Mouse (Mus musculus) hindbrain, postnatal 0 days (tissue): ENCODE measurements at regions not wholly inside any gene's neighbourhood (a gene's known extent, or its start where the extent isn't known, plus 50 kb on each side); places are given as distances from the start of the nearest gene placed in this dataset.
A peak's percentile ranks its signal among the peaks of the same experiment; 100 is the strongest.

Experiments
- ATAC-seq: fragments of 200-750 bp; cut with Nextera tagmentation; 2 replicates; pipeline ENCODE4 v1.8.0; 2017; ENCODE audit warnings: mild to moderate bottlenecking, moderate TSS enrichment, moderate library complexity
- DNase-seq: peaks from one replicate; pipeline ENCODE4 v3.0.0-alpha.2; 2015; ENCODE audit warnings: low spot score
- H3K27ac ChIP-seq: fragments of 300-500 bp; sonication (generic); 2 replicates; pipeline ENCODE4 v1.5.1; 2014; ENCODE audit warnings: mild to moderate bottlenecking
- H3K27me3 ChIP-seq: fragments of 300-500 bp; sonication (generic); 2 replicates; pipeline ENCODE4 v1.6.1; 2014; ENCODE audit warnings: low read length, mixed read lengths; ENCODE audit not compliant: insufficient read depth
- H3K36me3 ChIP-seq: fragments of 300-500 bp; sonication (generic); 2 replicates; pipeline ENCODE4 v1.6.1; 2014; ENCODE audit warnings: low read length, mixed read lengths; ENCODE audit not compliant: insufficient read depth
- H3K4me1 ChIP-seq: fragments of 300-500 bp; sonication (generic); 2 replicates; pipeline ENCODE4 v1.6.1; 2014; ENCODE audit warnings: antibody characterized with exemption, low read length, mixed read lengths; ENCODE audit not compliant: insufficient read depth
- H3K4me2 ChIP-seq: fragments of 300-500 bp; sonication (generic); 2 replicates; pipeline ENCODE4 v1.6.1; 2014; ENCODE audit warnings: low read depth, mild to moderate bottlenecking, low read length, moderate library complexity, mixed read lengths
- H3K4me3 ChIP-seq: fragments of 300-500 bp; sonication (generic); 2 replicates; pipeline ENCODE4 v1.5.1; 2014; ENCODE audit warnings: low read length
- H3K9ac ChIP-seq: fragments of 300-500 bp; sonication (generic); replicated peaks from 2 replicates; pipeline ENCODE4 v1.6.1; 2014; ENCODE audit warnings: mild to moderate bottlenecking, low read length, moderate library complexity, mixed read lengths
- H3K9me3 ChIP-seq: fragments of 300-500 bp; sonication (generic); 2 replicates; pipeline ENCODE4 v1.6.1; 2016; ENCODE audit warnings: low read length, mixed read lengths
- CTCF ChIP-seq: IDR thresholded peaks from 2 replicates; pipeline ENCODE4 v1.5.1; 2016; ENCODE audit warnings: antibody characterized with exemption, control low read depth, low read depth
- WGBS: fragments of 180-500 bp; shearing (Covaris S2); extraction: QIAGEN DNeasy Blood & Tissue Kit; methylation state at CpG from one replicate; pipeline ENCODE4 v1.1.7; 2014; 5-methylcytosine and 5-hydroxymethylcytosine counted together

DNA sequence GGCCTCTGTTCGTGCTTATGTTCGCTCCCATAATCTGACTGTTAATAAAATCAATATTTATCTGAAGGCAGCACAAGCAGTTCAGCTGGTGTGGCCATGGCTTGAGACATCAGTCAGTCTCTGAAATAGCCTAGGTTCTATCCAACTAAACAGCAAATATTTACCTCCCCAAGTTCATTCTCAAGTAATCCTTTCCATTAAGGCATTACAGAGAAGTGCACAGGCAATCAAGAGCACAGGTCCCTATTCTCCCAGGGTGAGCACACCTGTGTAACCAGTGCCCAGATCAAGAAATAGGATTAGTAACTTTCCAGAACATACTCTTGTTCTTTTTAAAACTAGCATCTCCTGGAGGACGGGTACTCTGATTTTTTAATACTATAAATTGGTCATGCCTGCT, 199.2 kb upstream of the Bmp2 start:
- Histone ChIP-seq H3K4me3 (no peak overlapping the region), H3K4me1 (no peaks in the 10 kb centered on the region), H3K27me3 (no peaks in the 10 kb centered on the region), H3K9me3 (no peaks in the 10 kb centered on the region), H3K36me3 (no peaks in the 10 kb centered on the region), H3K4me2 (no peak overlapping the region), H3K27ac (no peak overlapping the region), H3K9ac (no peak overlapping the region)
- ATAC-seq = no peak
- no peak for TF ChIP-seq CTCF
- WGBS = 89% methylated on average over 3 of the region's 3 CpGs
- no peak for DNase-seq

DNA sequence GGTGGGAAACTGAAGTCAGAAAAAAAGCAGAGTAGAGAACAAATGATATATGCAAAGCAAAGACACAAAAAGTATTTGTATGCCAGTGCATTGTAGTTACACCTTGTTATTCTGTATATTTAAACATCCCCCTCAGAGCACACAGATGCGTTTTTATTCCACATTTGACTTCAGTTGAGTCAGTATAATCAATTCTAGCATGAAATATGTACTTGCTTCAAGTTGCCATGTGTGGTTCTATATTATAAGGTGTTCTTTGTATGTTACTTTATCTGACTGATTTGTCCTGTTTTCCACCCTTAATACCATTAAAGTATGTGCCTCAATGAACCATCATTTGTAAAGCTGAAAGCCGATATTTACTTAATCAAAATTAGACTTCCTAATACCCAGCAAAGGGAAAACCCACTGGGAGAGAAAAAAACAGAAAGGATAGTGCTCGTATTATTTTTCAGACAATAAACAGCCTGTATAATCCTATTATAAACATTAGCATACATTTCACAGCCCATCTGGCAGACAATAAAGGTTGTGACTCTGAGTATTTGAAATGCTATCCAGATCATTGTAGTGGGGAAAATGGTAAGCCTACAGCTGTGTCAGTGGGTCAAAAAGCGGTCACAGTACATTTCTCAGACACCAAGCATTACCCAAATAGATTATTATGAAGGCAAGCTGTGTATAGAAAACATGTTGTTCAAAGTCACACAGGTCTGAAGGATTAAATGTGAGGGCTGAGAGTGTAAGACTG, 189.1 kb upstream of the Bmp2 start:
- Histone ChIP-seq H3K9ac (no peak overlapping the region), H3K27me3 (no peaks in the 10 kb centered on the region), H3K9me3 (no peaks in the 10 kb centered on the region), H3K4me1 (no peaks in the 10 kb centered on the region), H3K4me2 (no peak overlapping the region), H3K4me3 (no peak overlapping the region), H3K27ac (no peak overlapping the region), H3K36me3 (no peaks in the 10 kb centered on the region)
- no peak for TF ChIP-seq CTCF
- ATAC-seq = no peak
- 23% methylated on average over 4 of the region's 4 CpGs for WGBS
- peak; percentile 5 for DNase-seq

DNA sequence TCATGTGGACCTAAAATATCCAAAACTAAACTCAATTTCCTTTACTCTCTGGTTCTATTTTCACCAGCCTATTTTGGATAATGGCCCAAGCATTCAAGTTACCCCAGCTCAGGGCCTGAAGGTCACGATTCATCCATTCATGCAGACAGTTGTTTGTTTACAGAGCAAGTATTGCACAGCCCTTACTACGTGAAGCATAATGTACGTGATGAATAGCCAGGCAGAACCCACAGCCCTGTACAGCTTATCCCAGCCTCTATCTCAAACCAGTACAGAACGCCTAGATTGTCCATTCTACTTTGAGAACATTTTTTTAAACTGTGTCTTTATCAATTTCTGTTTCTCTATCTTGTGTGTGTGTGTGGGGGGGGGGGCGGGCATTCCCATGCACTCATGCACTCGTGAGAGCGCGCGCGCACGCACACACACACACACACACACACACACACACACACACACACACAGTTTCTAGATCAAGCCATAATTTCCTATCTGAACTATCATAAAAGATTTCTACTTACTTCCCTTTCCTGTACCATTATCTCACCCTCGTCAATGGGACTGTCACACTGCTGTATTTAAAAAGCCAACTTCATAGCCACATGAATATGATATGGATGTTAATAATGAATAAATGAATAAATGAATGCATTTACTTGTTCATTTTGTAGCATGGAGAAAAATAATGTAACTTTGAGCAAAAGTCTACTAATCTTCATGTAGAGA, 180.3 kb upstream of the Bmp2 start:
- no peak overlapping the region for H3K4me3 ChIP-seq
- H3K4me1 ChIP-seq = no peaks in the 10 kb centered on the region
- 88% methylated on average over 12 of the region's 12 CpGs for WGBS
- H3K27me3 ChIP-seq = no peaks in the 10 kb centered on the region
- H3K36me3 ChIP-seq = no peaks in the 10 kb centered on the region
- no peak overlapping the region for H3K9ac ChIP-seq
- no peak for DNase-seq
- no peak for ATAC-seq
- no peak overlapping the region for H3K4me2 ChIP-seq
- no peaks in the 10 kb centered on the region for H3K9me3 ChIP-seq
- H3K27ac ChIP-seq = no peak overlapping the region
- TF ChIP-seq CTCF = no peak

DNA sequence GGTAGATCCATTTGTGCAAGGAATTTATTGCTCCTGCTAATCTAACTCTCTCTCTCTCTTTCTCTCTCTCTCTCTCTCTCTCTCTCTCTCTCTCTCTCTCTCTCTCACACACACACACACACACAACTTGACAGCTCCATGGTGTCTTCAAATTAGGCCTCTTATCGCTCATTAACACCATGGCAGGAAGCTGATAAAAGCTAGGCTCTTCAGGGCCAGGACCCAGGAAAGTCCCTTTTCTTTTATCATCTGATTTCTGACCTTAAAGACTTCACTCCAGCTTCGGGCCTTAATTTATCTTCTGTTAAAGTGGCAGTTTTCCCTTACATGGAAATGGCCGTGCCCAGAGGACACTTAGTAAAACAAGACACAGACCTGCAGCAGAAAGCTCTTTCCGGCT, 178.4 kb upstream of the Bmp2 start:
- no peaks in the 10 kb centered on the region for H3K27me3 ChIP-seq
- no peak for ATAC-seq
- no peaks in the 10 kb centered on the region for H3K36me3 ChIP-seq
- no peak overlapping the region for H3K4me2 ChIP-seq
- H3K4me1 ChIP-seq = no peaks in the 10 kb centered on the region
- TF ChIP-seq CTCF = no peak
- H3K4me3 ChIP-seq = no peak overlapping the region
- no peak overlapping the region for H3K9ac ChIP-seq
- no peaks in the 10 kb centered on the region for H3K9me3 ChIP-seq
- no peak for DNase-seq
- no peak overlapping the region for H3K27ac ChIP-seq
- 67% methylated on average over 4 of the region's 4 CpGs for WGBS

DNA sequence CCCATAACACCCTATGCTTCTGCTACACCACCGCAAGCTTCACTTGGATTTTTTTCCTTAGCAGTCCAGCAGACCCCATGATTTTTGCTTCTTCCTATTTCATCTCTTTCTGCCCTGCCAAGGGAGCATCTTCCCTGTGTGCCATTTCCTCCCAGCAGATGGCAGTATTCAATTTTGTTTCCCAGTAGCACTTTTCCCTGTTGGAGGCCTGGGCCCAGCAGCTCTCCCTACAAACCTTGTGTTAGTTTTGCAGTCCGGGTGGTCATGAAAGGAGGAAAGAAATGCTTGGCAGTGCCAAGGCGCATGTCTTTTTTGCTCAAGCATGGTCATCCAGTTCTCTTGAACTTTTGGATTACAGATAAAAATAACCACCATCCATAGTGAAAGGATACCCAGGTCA, 170.9 kb upstream of the Bmp2 start:
- Histone ChIP-seq H3K36me3 (no peaks in the 10 kb centered on the region), H3K9ac (no peak overlapping the region), H3K4me3 (no peak overlapping the region), H3K27ac (no peak overlapping the region), H3K27me3 (no peaks in the 10 kb centered on the region), H3K4me1 (no peaks in the 10 kb centered on the region), H3K9me3 (no peaks in the 10 kb centered on the region), H3K4me2 (no peak overlapping the region)
- no peak for ATAC-seq
- TF ChIP-seq CTCF = peak; percentile 42
- peak; percentile 46 for DNase-seq
- WGBS = 74% methylated on average over 3 of the region's 3 CpGs

DNA sequence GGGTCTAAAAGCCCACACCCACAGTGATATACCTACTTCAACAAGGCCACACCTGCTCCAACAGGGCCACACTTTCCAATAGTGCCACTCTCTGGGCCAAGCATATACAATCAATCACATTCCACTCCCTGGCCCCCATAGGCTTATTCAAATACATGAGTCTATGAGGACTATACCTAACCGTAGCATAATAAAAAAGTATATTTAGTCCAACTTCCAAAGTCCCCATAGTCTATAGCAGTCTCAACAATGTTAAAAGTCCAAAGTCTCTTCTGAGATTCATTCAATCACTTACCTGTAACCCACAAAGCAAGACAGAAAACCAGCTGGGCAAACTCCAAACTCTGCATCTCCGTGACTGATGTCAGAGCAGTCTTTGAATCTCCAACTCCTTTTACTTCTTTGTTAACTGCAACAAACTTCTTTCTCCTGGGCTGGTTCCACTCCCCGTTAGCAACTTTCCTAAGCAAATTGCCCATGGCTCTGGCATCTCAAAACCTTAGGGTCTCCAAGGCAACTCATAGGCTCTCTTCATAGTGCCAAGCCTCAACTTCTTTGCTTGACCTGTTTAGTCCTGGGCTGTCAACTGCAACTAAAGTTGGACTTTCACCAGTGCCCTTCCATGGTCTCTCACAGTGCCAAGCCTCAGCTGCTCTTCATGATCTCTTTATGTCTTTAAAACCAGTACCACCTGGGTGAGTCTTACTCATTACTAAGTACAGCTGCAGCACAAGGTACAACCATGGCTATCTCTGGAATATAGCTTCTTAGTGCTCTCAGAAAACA, 168.6 kb upstream of the Bmp2 start:
- Histone ChIP-seq H3K4me1 (no peaks in the 10 kb centered on the region), H3K36me3 (no peaks in the 10 kb centered on the region), H3K9me3 (no peaks in the 10 kb centered on the region), H3K27ac (no peak overlapping the region), H3K4me2 (no peak overlapping the region), H3K9ac (no peak overlapping the region), H3K4me3 (no peak overlapping the region), H3K27me3 (no peaks in the 10 kb centered on the region)
- ATAC-seq (no peak), DNase-seq (no peak)
- WGBS = 77% methylated on average over 3 of the region's 3 CpGs
- no peak for TF ChIP-seq CTCF
